Mouse (Mus musculus) midbrain, embryonic 11.5 days (tissue): ENCODE results near the gene Muc4. TPM values are rescaled to one million over a fixed set of nuclear protein-coding genes. Genes with fewer than 3 reads are reported as not detected.
A peak's percentile ranks its signal among the peaks of the same experiment; 100 is the strongest.

ENCODE experiments used
- ATAC-seq: fragments of 200-750 bp; cut with Nextera tagmentation; 2 replicates; pipeline ENCODE4 v1.8.0; 2017; ENCODE audit warnings: moderate TSS enrichment, moderate library complexity; ENCODE audit not compliant: low FRiP score
- DNase-seq: peaks from one replicate; pipeline ENCODE4 v3.0.0; 2015; ENCODE audit warnings: low spot score; ENCODE audit errors: missing footprints
- H3K27ac ChIP-seq: fragments of 300-500 bp; sonication (generic); 2 replicates; pipeline ENCODE4 v1.5.1; 2014; ENCODE audit warnings: low read depth, low read length
- H3K27me3 ChIP-seq: fragments of 300-500 bp; sonication (generic); 2 replicates; pipeline ENCODE4 v1.6.1; 2014; ENCODE audit warnings: mild to moderate bottlenecking, low read length, moderate library complexity, mixed read lengths; ENCODE audit not compliant: control insufficient read depth, insufficient read depth
- H3K36me3 ChIP-seq: fragments of 300-500 bp; sonication (generic); 2 replicates; pipeline ENCODE4 v1.6.1; 2014; ENCODE audit warnings: mild to moderate bottlenecking, low read length, moderate library complexity, mixed read lengths; ENCODE audit not compliant: control insufficient read depth, insufficient read depth
- H3K4me1 ChIP-seq: fragments of 300-500 bp; sonication (generic); 2 replicates; pipeline ENCODE4 v1.6.1; 2014; ENCODE audit warnings: low read length; ENCODE audit not compliant: control insufficient read depth, insufficient read depth
- H3K4me2 ChIP-seq: fragments of 300-500 bp; sonication (generic); 2 replicates; pipeline ENCODE4 v1.6.1; 2014; ENCODE audit warnings: mild to moderate bottlenecking, moderate library complexity
- H3K4me3 ChIP-seq: fragments of 300-500 bp; sonication (generic); 2 replicates; pipeline ENCODE4 v1.5.1; 2014; ENCODE audit warnings: low read depth, low read length
- H3K9ac ChIP-seq: fragments of 300-500 bp; sonication (generic); 2 replicates; pipeline ENCODE4 v1.6.1; 2014; ENCODE audit warnings: low read length
- H3K9me3 ChIP-seq: fragments of 300-500 bp; sonication (generic); 2 replicates; pipeline ENCODE4 v1.6.1; 2016; ENCODE audit warnings: low read length; ENCODE audit not compliant: control insufficient read depth
- WGBS: fragments of 180-500 bp; shearing (Covaris S2); extraction: QIAGEN DNeasy Blood & Tissue Kit; methylation state at CpG from one replicate; pipeline ENCODE4 v1.1.7; 2014; 5-methylcytosine and 5-hydroxymethylcytosine counted together
- polyA plus RNA-seq: library from polyadenylated mRNA; unstranded; fragments of >200 nt; fragmentation: Nextera tagmentation; extraction: Ambion mirVana; gene quantifications from 2 replicates; pipeline ENCODE4 v1.2.1, GENCODE M21; 2014

The Muc4 gene
- polyA plus RNA-seq, 1 experiment from 2014 or later = 0.29 TPM

GRCm38 (mm10) chr16:32807408-32808185 is 71.9 kb downstream of the Muc4 start:
- WGBS = 53% methylated on average over 8 of the region's 8 CpGs
- Histone ChIP-seq H3K4me2 (no peak overlapping the region), H3K27me3 (no peaks in the 10 kb centered on the region; the same call in 1 of the 2 replicates), H3K36me3 (no peaks in the 10 kb centered on the region), H3K4me1 (0 out of 2 replicates have a peak, but pooled peaks cover 7% of the 10 kb centered on the region), H3K9ac (no peak overlapping the region), H3K9me3 (no peaks in the 10 kb centered on the region), H3K4me3 (no peak overlapping the region), H3K27ac (no peak overlapping the region)
- no peak for DNase-seq
- ATAC-seq = no peak

GRCm38 (mm10) chr16:32810321-32810720 is 74.6 kb downstream of the Muc4 start, which contains the start of gene Smbd1:
Gene Smbd1, minus strand, starts transcription at chr16:32810477.
- H3K4me2 ChIP-seq = no peak within 1 kb of the TSS
- H3K9ac ChIP-seq = no peak within 1 kb of the TSS
- no peaks in the 10 kb centered on the region for H3K9me3 ChIP-seq
- 92% methylated on average over 4 of the region's 4 CpGs for WGBS
- ATAC-seq (no peak), DNase-seq (no peak)
- H3K36me3 ChIP-seq = no peaks in the 10 kb centered on the region
- H3K27me3 ChIP-seq = peaks cover 2% of the 10 kb centered on the region; the same call in 1 of the 2 replicates
- no peak within 1 kb of the TSS for H3K4me3 ChIP-seq
- H3K4me1 ChIP-seq = peaks cover 13% of the 10 kb centered on the region; the same call in 1 of the 2 replicates
- H3K27ac ChIP-seq = no peak within 1 kb of the TSS

- Histone ChIP-seq H3K4me1 (peaks cover 8% of the 10 kb centered on the region; the same call in 1 of the 2 replicates), H3K4me3 (no peak overlapping the region), H3K9me3 (no peaks in the 10 kb centered on the region), H3K27me3 (peaks cover 2% of the 10 kb centered on the region; the same call in 1 of the 2 replicates), H3K27ac (no peak overlapping the region), H3K9ac (no peak overlapping the region), H3K4me2 (no peak overlapping the region), H3K36me3 (no peaks in the 10 kb centered on the region)
- DNase-seq (peak; percentile 97), ATAC-seq (no peak)
- WGBS = 2% methylated on average over 9 of the region's 9 CpGs
These were observed 77.2 kb downstream of the Muc4 start for GRCm38 (mm10) chr16:32812888-32813361.

- no peak overlapping the region for H3K4me2 ChIP-seq
- 49% methylated on average over 9 of the region's 9 CpGs for WGBS
These were observed 77.7 kb downstream of the Muc4 start for GRCm38 (mm10) chr16:32813362-32813761.

GRCm38 (mm10) chr16:32813771-32814170 is 78.1 kb downstream of the Muc4 start:
- no peak overlapping the region for H3K27ac ChIP-seq
- peaks cover 7% of the 10 kb centered on the region; the same call in 1 of the 2 replicates for H3K4me1 ChIP-seq
- H3K27me3 ChIP-seq = peaks cover 2% of the 10 kb centered on the region; the same call in 1 of the 2 replicates
- no peak overlapping the region for H3K4me2 ChIP-seq
- H3K4me3 ChIP-seq = no peak overlapping the region
- H3K9ac ChIP-seq = no peak overlapping the region
- ATAC-seq (no peak), DNase-seq (no peak)
- no peaks in the 10 kb centered on the region for H3K9me3 ChIP-seq
- H3K36me3 ChIP-seq = no peaks in the 10 kb centered on the region
- 70% methylated on average over 3 of the region's 3 CpGs for WGBS

More at GRCm38 (mm10) chr16:32813362-32813761, 77.7 kb downstream of the Muc4 start:
- H3K36me3 ChIP-seq = no peaks in the 10 kb centered on the region
- H3K27ac ChIP-seq = no peak overlapping the region
- no peak for DNase-seq
- H3K27me3 ChIP-seq = peaks cover 2% of the 10 kb centered on the region; the same call in 1 of the 2 replicates
- H3K9ac ChIP-seq = no peak overlapping the region
- peaks cover 7% of the 10 kb centered on the region; the same call in 1 of the 2 replicates for H3K4me1 ChIP-seq
- ATAC-seq = no peak
- H3K9me3 ChIP-seq = no peaks in the 10 kb centered on the region
- no peak overlapping the region for H3K4me3 ChIP-seq

GRCm38 (mm10) chr16:32814539-32814938 is 78.9 kb downstream of the Muc4 start:
- WGBS = 32% methylated on average over 14 of the region's 14 CpGs
- Histone ChIP-seq H3K27ac (no peak overlapping the region), H3K4me3 (peak overlapping the region; percentile 16)

GRCm38 (mm10) chr16:32815160-32815605 is 79.5 kb downstream of the Muc4 start:
- Histone ChIP-seq H3K9me3 (no peaks in the 10 kb centered on the region), H3K4me3 (0 out of 2 replicates have a peak overlapping the region, but pooled peaks have one; percentile 16), H3K36me3 (no peaks in the 10 kb centered on the region), H3K9ac (0 out of 2 replicates have a peak overlapping the region, but pooled peaks have one; percentile 27), H3K4me2 (peak overlapping the region; percentile 41), H3K4me1 (peaks cover 7% of the 10 kb centered on the region; the same call in 1 of the 2 replicates), H3K27ac (no peak overlapping the region), H3K27me3 (peaks cover 2% of the 10 kb centered on the region; the same call in 1 of the 2 replicates)
- no peak for DNase-seq
- 11% methylated on average over 6 of the region's 6 CpGs for WGBS
- 0 out of 2 replicates have a peak, but pooled peaks have one; percentile 16 for ATAC-seq

More at GRCm38 (mm10) chr16:32814539-32814938, 78.9 kb downstream of the Muc4 start:
- Histone ChIP-seq H3K36me3 (no peaks in the 10 kb centered on the region), H3K4me2 (peak overlapping the region; percentile 41), H3K27me3 (peaks cover 2% of the 10 kb centered on the region; the same call in 1 of the 2 replicates), H3K9ac (0 out of 2 replicates have a peak overlapping the region, but pooled peaks have one; percentile 27), H3K4me1 (peaks cover 7% of the 10 kb centered on the region; the same call in 1 of the 2 replicates), H3K9me3 (no peaks in the 10 kb centered on the region)
- no peak for ATAC-seq
- DNase-seq = peak; percentile 89

- Histone ChIP-seq H3K27ac (no peak overlapping the region), H3K4me1 (peaks cover 7% of the 10 kb centered on the region; the same call in 1 of the 2 replicates), H3K9ac (no peak overlapping the region), H3K4me3 (no peak overlapping the region), H3K36me3 (no peaks in the 10 kb centered on the region), H3K27me3 (0 out of 2 replicates have a peak, but pooled peaks cover 2% of the 10 kb centered on the region), H3K9me3 (no peaks in the 10 kb centered on the region), H3K4me2 (no peak overlapping the region)
- ATAC-seq = no peak
- no peak for DNase-seq
- WGBS = 91% methylated on average over 4 of the region's 4 CpGs
These were observed 82.3 kb downstream of the Muc4 start for GRCm38 (mm10) chr16:32818036-32818435.
